Mouse (Mus musculus): ENCODE measurements at regions not wholly inside any gene's neighbourhood (a gene's known extent, or its start where the extent isn't known, plus 50 kb on each side); places are given as distances from the start of the nearest gene placed in this dataset.

DNA sequence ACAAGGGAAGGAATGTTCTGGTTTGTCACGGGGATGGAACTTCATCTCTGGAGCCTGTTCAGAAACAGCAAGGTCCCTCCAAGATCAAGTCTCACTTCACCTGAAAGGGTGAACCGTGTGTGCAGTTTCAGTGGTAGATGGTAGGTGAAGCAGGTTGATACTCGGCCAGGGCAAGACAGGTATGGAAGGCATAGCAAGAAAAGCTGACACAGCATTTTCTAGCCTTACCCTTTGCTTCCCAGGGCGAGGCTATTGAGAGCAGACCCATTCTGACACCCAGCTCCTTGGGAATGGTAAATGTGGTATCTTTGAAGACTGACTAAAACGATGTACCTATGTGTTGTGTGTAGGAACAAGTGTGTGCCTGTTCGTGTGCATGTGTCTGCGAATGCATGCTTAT lies 724.9 kb upstream of the 3110018I06Rik start:
- no peaks in the 10 kb centered on the region for H3K9me3 ChIP-seq (ENCODE audit: control insufficient read depth, low read length)
- 82% methylated on average over 7 of the region's 7 CpGs for WGBS
- no peak for DNase-seq (ENCODE audit: low spot score)
- ATAC-seq (ENCODE audit: insufficient number of reproducible peaks, low FRiP score, low TSS enrichment, low read depth), result no peak
- H3K9ac ChIP-seq (ENCODE audit: low read length), result no peak overlapping the region
- no peak overlapping the region for H3K4me3 ChIP-seq (ENCODE audit: low read depth, low read length)
- H3K27ac ChIP-seq (replicated peaks; ENCODE audit: low read depth, low read length), result no peak overlapping the region
- no peak overlapping the region for H3K4me2 ChIP-seq (ENCODE audit: low read depth, severe bottlenecking)
- H3K27me3 ChIP-seq (ENCODE audit: control insufficient read depth, insufficient read depth, low read length), result no peaks in the 10 kb centered on the region
- no peaks in the 10 kb centered on the region for H3K4me1 ChIP-seq (ENCODE audit: control insufficient read depth, insufficient read depth, low read length)
- H3K36me3 ChIP-seq (ENCODE audit: control insufficient read depth, insufficient read depth, low read length), result no peaks in the 10 kb centered on the region

DNA sequence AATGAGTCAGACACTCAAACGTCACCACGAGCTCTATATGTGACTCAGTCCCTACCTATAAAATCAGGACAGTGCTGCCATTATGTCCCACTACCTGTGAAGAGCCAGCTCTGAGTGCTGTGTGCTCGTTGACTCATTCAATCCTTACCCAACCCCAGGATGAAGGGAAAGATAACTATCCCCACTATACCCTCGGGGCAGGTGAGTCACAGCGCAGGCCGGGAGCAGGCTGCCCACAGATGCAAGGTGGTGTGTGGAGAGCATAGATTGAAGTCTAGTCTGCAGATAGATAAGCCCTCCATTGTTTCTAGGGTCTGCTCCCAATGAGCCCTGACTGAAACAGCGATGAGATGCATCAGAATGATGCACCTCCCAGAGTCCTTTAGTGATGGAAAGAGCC lies 723.9 kb upstream of the 3110018I06Rik start:
- WGBS, result 81% methylated on average over 7 of the region's 7 CpGs
- ATAC-seq (ENCODE audit: insufficient number of reproducible peaks, low FRiP score, low TSS enrichment, low read depth) (no peak), DNase-seq (ENCODE audit: low spot score) (no peak)
- Histone ChIP-seq H3K4me3 (ENCODE audit: low read depth, low read length) (no peak overlapping the region), H3K4me1 (ENCODE audit: control insufficient read depth, insufficient read depth, low read length) (no peaks in the 10 kb centered on the region), H3K9me3 (ENCODE audit: control insufficient read depth, low read length) (no peaks in the 10 kb centered on the region), H3K36me3 (ENCODE audit: control insufficient read depth, insufficient read depth, low read length) (no peaks in the 10 kb centered on the region), H3K4me2 (ENCODE audit: low read depth, severe bottlenecking) (no peak overlapping the region), H3K27me3 (ENCODE audit: control insufficient read depth, insufficient read depth, low read length) (no peaks in the 10 kb centered on the region), H3K27ac (replicated peaks; ENCODE audit: low read depth, low read length) (no peak overlapping the region), H3K9ac (ENCODE audit: low read length) (no peak overlapping the region)

DNA sequence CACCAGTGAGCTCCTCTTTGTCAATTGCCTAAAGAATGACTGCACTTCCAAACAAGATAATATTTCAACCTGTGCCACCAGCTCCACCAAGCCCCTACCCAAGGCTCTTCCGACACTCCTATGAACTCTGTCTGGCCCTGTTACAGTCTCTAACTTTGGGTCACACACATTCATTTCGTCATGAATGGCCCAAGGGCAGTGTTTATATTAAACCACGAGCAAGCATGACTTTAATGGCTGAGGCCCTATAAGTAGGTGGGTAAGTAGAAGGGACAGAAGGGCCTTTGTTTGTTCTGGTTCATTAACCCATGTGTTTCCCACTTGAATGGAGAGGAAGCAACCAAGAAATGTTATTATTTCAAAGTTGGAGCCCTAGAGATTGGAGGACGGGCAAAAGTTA lies 714.9 kb upstream of the 3110018I06Rik start:
- Histone ChIP-seq H3K36me3 (ENCODE audit: control insufficient read depth, insufficient read depth, low read length) (no peaks in the 10 kb centered on the region), H3K27ac (replicated peaks; ENCODE audit: low read depth, low read length) (no peak overlapping the region), H3K4me1 (ENCODE audit: control insufficient read depth, insufficient read depth, low read length) (no peaks in the 10 kb centered on the region), H3K9me3 (ENCODE audit: control insufficient read depth, low read length) (no peaks in the 10 kb centered on the region), H3K9ac (ENCODE audit: low read length) (no peak overlapping the region), H3K4me3 (ENCODE audit: low read depth, low read length) (no peak overlapping the region), H3K4me2 (ENCODE audit: low read depth, severe bottlenecking) (no peak overlapping the region), H3K27me3 (ENCODE audit: control insufficient read depth, insufficient read depth, low read length) (no peaks in the 10 kb centered on the region)
- DNase-seq (ENCODE audit: low spot score) (no peak), ATAC-seq (ENCODE audit: insufficient number of reproducible peaks, low FRiP score, low TSS enrichment, low read depth) (no peak)
- WGBS, result 60% methylated on average over 4 of the region's 4 CpGs

DNA sequence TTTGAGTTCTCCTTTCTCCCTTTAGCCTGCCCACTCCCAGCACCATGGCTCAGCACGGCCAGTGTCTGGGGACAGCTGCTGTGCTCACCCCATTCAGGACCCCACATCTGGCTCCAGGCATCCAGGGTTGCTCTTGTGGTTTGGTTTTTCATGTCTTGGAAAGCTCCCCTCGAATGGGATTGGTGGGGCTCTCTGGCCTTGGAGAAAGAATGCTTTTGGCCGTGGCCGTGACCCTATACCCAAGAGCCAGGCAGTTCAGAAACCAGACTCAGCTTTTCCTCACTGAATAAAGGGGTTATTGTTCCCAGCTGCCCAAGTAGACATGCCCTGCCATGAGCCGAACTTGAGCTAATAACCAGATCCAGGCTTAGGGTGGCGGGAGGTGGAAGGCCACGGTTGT lies 691.8 kb upstream of the 3110018I06Rik start:
- ATAC-seq (ENCODE audit: insufficient number of reproducible peaks, low FRiP score, low TSS enrichment, low read depth) (peak; percentile 81), DNase-seq (ENCODE audit: low spot score) (peak; percentile 64)
- 37% methylated on average over 7 of the region's 7 CpGs for WGBS
- Histone ChIP-seq H3K4me3 (ENCODE audit: low read depth, low read length) (no peak overlapping the region), H3K27me3 (ENCODE audit: control insufficient read depth, insufficient read depth, low read length) (no peaks in the 10 kb centered on the region), H3K4me2 (ENCODE audit: low read depth, severe bottlenecking) (no peak overlapping the region), H3K27ac (replicated peaks; ENCODE audit: low read depth, low read length) (peak overlapping the region; percentile 87), H3K9ac (ENCODE audit: low read length) (no peak overlapping the region), H3K4me1 (ENCODE audit: control insufficient read depth, insufficient read depth, low read length) (peaks cover 6% of the 10 kb centered on the region), H3K36me3 (ENCODE audit: control insufficient read depth, insufficient read depth, low read length) (no peaks in the 10 kb centered on the region), H3K9me3 (ENCODE audit: control insufficient read depth, low read length) (no peaks in the 10 kb centered on the region)

DNA sequence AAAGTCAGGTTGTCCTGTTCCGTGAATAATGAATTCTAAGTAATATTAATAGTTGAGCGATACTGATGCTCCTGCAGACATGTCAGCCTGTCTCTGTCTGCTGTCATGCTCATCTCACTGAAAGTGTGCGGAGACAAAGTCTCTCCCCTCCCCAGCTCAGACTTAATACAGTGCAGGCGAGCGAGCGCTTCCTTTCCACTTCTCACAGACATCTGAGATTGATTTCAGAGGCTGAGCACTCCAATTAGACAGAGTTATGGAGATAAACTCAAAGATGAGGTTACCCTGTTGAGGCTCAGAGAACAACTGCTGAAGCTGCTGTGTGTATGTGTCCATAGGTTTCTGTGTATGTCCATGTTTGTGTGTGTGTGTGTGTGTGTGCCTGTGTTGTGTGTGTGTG lies 668.7 kb upstream of the 3110018I06Rik start:
- Histone ChIP-seq H3K27ac (replicated peaks; ENCODE audit: low read depth, low read length) (no peak overlapping the region), H3K4me2 (ENCODE audit: low read depth, severe bottlenecking) (no peak overlapping the region), H3K27me3 (ENCODE audit: control insufficient read depth, insufficient read depth, low read length) (no peaks in the 10 kb centered on the region), H3K4me3 (ENCODE audit: low read depth, low read length) (no peak overlapping the region), H3K4me1 (ENCODE audit: control insufficient read depth, insufficient read depth, low read length) (no peaks in the 10 kb centered on the region), H3K36me3 (ENCODE audit: control insufficient read depth, insufficient read depth, low read length) (no peaks in the 10 kb centered on the region), H3K9ac (ENCODE audit: low read length) (no peak overlapping the region), H3K9me3 (ENCODE audit: control insufficient read depth, low read length) (no peaks in the 10 kb centered on the region)
- no peak for DNase-seq (ENCODE audit: low spot score)
- WGBS, result 45% methylated on average over 6 of the region's 6 CpGs
- no peak for ATAC-seq (ENCODE audit: insufficient number of reproducible peaks, low FRiP score, low TSS enrichment, low read depth)

DNA sequence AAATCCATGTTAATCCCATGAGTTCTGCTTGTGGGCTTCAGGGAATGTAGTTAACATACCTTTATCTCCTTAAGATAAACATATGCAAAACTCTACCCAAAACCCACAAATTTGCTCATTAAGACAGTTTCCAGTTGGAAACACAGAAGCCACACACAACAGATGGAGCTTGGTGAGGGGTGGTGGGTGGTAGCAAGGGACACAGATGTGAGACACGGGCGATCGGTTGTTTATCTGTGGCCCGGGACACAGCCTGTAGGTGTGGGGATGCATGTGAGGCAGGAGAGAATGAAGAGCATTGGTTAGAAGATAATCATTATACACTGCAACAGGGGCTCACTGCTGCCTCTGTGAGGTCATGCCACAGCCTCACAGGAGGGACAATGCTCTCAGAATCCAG lies 666.1 kb upstream of the 3110018I06Rik start:
- Histone ChIP-seq H3K4me2 (ENCODE audit: low read depth, severe bottlenecking) (no peak overlapping the region), H3K9ac (ENCODE audit: low read length) (no peak overlapping the region), H3K9me3 (ENCODE audit: control insufficient read depth, low read length) (no peaks in the 10 kb centered on the region), H3K27ac (replicated peaks; ENCODE audit: low read depth, low read length) (no peak overlapping the region), H3K4me1 (ENCODE audit: control insufficient read depth, insufficient read depth, low read length) (no peaks in the 10 kb centered on the region), H3K4me3 (ENCODE audit: low read depth, low read length) (no peak overlapping the region), H3K36me3 (ENCODE audit: control insufficient read depth, insufficient read depth, low read length) (no peaks in the 10 kb centered on the region), H3K27me3 (ENCODE audit: control insufficient read depth, insufficient read depth, low read length) (no peaks in the 10 kb centered on the region)
- WGBS, result 91% methylated on average over 4 of the region's 4 CpGs
- DNase-seq (ENCODE audit: low spot score), result no peak
- ATAC-seq (ENCODE audit: insufficient number of reproducible peaks, low FRiP score, low TSS enrichment, low read depth), result no peak

DNA sequence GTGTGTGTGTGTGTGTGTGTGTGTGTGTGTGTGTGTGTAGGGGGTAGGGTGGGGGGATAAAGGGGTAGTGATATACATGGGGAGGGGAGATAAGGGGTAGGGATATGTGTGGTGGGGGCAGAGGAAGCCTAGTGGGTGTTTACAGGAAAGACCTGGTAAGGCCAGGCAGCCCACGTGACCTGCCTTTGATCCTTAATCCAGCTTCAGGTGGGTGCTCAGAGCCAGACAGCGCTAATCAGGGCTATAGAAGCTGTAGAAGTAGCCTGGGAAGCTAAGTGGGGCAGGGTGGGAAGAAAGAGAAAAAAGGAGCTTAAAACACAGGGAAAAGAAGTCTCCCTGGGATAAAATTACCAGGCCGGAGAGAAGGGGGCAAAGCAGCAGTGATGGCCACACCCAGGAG lies 659.9 kb upstream of the 3110018I06Rik start:
- H3K4me1 ChIP-seq (ENCODE audit: control insufficient read depth, insufficient read depth, low read length), result peaks cover 12% of the 10 kb centered on the region
- no peak for DNase-seq (ENCODE audit: low spot score)
- H3K9me3 ChIP-seq (ENCODE audit: control insufficient read depth, low read length), result no peaks in the 10 kb centered on the region
- no peaks in the 10 kb centered on the region for H3K27me3 ChIP-seq (ENCODE audit: control insufficient read depth, insufficient read depth, low read length)
- H3K27ac ChIP-seq (replicated peaks; ENCODE audit: low read depth, low read length), result 0 out of 2 replicates have a peak overlapping the region, but pooled peaks have one; percentile 2
- peak; percentile 32; the same call in 1 of the 2 replicates for ATAC-seq (ENCODE audit: insufficient number of reproducible peaks, low FRiP score, low TSS enrichment, low read depth)
- H3K4me3 ChIP-seq (ENCODE audit: low read depth, low read length), result no peak overlapping the region
- no peak overlapping the region for H3K9ac ChIP-seq (ENCODE audit: low read length)
- 10% methylated on average over 3 of the region's 3 CpGs for WGBS
- no peak overlapping the region for H3K4me2 ChIP-seq (ENCODE audit: low read depth, severe bottlenecking)
- no peaks in the 10 kb centered on the region for H3K36me3 ChIP-seq (ENCODE audit: control insufficient read depth, insufficient read depth, low read length)

DNA sequence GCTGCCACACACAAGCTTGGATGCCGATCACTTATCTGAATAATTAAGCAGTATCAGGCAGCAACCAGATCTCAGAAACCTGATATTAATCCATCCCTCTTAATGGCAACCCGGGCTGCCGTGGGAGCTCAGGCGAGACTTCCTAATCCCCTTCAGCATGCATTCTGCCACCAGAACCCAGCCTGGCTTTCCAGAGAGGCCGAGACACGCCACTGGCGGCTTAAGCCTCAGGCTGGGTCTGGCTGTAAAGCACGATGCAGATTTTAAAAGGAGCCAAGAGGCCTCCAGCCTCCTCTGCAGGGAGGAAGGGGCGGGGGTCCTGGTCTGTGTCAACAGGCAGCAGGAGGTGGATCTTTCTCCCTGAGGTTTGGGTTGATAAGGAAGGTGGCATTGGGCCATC lies 659.1 kb upstream of the 3110018I06Rik start:
- H3K9ac ChIP-seq (ENCODE audit: low read length), result no peak overlapping the region
- H3K27ac ChIP-seq (replicated peaks; ENCODE audit: low read depth, low read length), result peak overlapping the region; percentile 2; the same call in 1 of the 2 replicates
- H3K4me1 ChIP-seq (ENCODE audit: control insufficient read depth, insufficient read depth, low read length), result peaks cover 12% of the 10 kb centered on the region
- no peaks in the 10 kb centered on the region for H3K27me3 ChIP-seq (ENCODE audit: control insufficient read depth, insufficient read depth, low read length)
- no peaks in the 10 kb centered on the region for H3K36me3 ChIP-seq (ENCODE audit: control insufficient read depth, insufficient read depth, low read length)
- ATAC-seq (ENCODE audit: insufficient number of reproducible peaks, low FRiP score, low TSS enrichment, low read depth) (0 out of 2 replicates have a peak, but pooled peaks have one; percentile 55), DNase-seq (ENCODE audit: low spot score) (peak; percentile 54)
- no peaks in the 10 kb centered on the region for H3K9me3 ChIP-seq (ENCODE audit: control insufficient read depth, low read length)
- no peak overlapping the region for H3K4me2 ChIP-seq (ENCODE audit: low read depth, severe bottlenecking)
- no peak overlapping the region for H3K4me3 ChIP-seq (ENCODE audit: low read depth, low read length)
- WGBS, result 9% methylated on average over 9 of the region's 9 CpGs

DNA sequence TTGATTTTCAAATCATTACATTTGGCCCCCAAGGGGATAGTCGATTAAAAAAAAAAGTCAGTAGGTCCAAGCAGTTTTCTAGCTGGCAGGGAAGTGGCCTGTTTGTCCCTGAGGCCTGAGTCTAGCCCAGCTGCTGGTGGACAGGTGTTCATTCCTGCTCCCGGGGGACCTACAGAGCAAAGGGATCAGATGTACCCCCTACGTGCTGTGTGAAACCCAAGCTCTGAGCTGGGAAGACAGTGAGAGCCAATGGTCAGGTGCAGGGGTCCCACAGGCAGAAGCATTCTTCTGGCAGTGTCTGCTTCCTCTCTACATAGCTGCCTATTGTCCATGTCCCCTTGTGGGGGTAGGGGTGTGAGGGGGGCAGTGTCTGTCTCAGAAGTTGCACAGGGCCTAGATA lies 653.2 kb upstream of the 3110018I06Rik start:
- no peak for DNase-seq (ENCODE audit: low spot score)
- Histone ChIP-seq H3K9me3 (ENCODE audit: control insufficient read depth, low read length) (no peaks in the 10 kb centered on the region), H3K4me1 (ENCODE audit: control insufficient read depth, insufficient read depth, low read length) (no peaks in the 10 kb centered on the region; the same call in 1 of the 2 replicates), H3K27me3 (ENCODE audit: control insufficient read depth, insufficient read depth, low read length) (no peaks in the 10 kb centered on the region), H3K4me3 (ENCODE audit: low read depth, low read length) (no peak overlapping the region), H3K27ac (replicated peaks; ENCODE audit: low read depth, low read length) (no peak overlapping the region), H3K4me2 (ENCODE audit: low read depth, severe bottlenecking) (no peak overlapping the region), H3K36me3 (ENCODE audit: control insufficient read depth, insufficient read depth, low read length) (no peaks in the 10 kb centered on the region), H3K9ac (ENCODE audit: low read length) (no peak overlapping the region)
- ATAC-seq (ENCODE audit: insufficient number of reproducible peaks, low FRiP score, low TSS enrichment, low read depth), result no peak
- WGBS, result 63% methylated on average over 3 of the region's 3 CpGs

Measured in limb, embryonic 11.5 days (tissue).